Mouse (Mus musculus) midbrain, embryonic 14.5 days (tissue): ENCODE measurements at regions not wholly inside any gene's neighbourhood (a gene's known extent, or its start where the extent isn't known, plus 50 kb on each side); places are given as distances from the start of the nearest gene placed in this dataset.

Experiments used
- ATAC-seq: fragments of 200-750 bp; cut with Nextera tagmentation; 2 replicates; pipeline ENCODE4 v1.8.0; 2017; ENCODE audit warnings: moderate number of reproducible peaks, moderate library complexity; ENCODE audit not compliant: low FRiP score, low TSS enrichment
- DNase-seq: peaks from one replicate; pipeline ENCODE4 v3.0.0-alpha.2; 2015
- H3K27ac ChIP-seq: fragments of 300-500 bp; sonication (generic); replicated peaks from 2 replicates; pipeline ENCODE4 v1.5.1; 2014; ENCODE audit warnings: mild to moderate bottlenecking, low read depth, low read length, moderate library complexity
- H3K27me3 ChIP-seq: fragments of 300-500 bp; sonication (generic); 2 replicates; pipeline ENCODE4 v1.6.1; 2014; ENCODE audit warnings: low read length, control low read depth, mixed read lengths; ENCODE audit not compliant: control insufficient read depth, insufficient read depth
- H3K36me3 ChIP-seq: fragments of 300-500 bp; sonication (generic); 2 replicates; pipeline ENCODE4 v1.6.1; 2014; ENCODE audit warnings: low read length, control low read depth; ENCODE audit not compliant: control insufficient read depth, insufficient read depth
- H3K4me1 ChIP-seq: fragments of 300-500 bp; sonication (generic); 2 replicates; pipeline ENCODE4 v1.6.1; 2014; ENCODE audit warnings: mild to moderate bottlenecking, antibody characterized with exemption, low read length, control low read depth; ENCODE audit not compliant: control insufficient read depth, insufficient read depth
- H3K4me2 ChIP-seq: fragments of 300-500 bp; sonication (generic); 2 replicates; pipeline ENCODE4 v1.6.1; 2014; ENCODE audit warnings: mild to moderate bottlenecking, low read length, moderate library complexity
- H3K4me3 ChIP-seq: fragments of 300-500 bp; sonication (generic); replicated peaks from 2 replicates; pipeline ENCODE4 v1.5.1; 2014; ENCODE audit warnings: low read depth, low read length
- H3K9ac ChIP-seq: fragments of 300-500 bp; sonication (generic); replicated peaks from 2 replicates; pipeline ENCODE4 v1.6.1; 2014; ENCODE audit warnings: mild to moderate bottlenecking, low read length, moderate library complexity
- H3K9me3 ChIP-seq: fragments of 300-500 bp; sonication (generic); 2 replicates; pipeline ENCODE4 v1.6.1; 2016; ENCODE audit warnings: low read length, control low read depth, mixed read lengths; ENCODE audit not compliant: control insufficient read depth
- WGBS: fragments of 180-500 bp; shearing (Covaris S2); extraction: QIAGEN DNeasy Blood & Tissue Kit; methylation state at CpG from one replicate; pipeline ENCODE4 v1.1.7; 2014; 5-methylcytosine and 5-hydroxymethylcytosine counted together

GRCm38 (mm10) chr5:39426053-39426452 lies 329.2 kb downstream of the Hs3st1 start:
- no peak for DNase-seq
- no peak overlapping the region for H3K4me3 ChIP-seq
- no peak overlapping the region for H3K9ac ChIP-seq
- WGBS = 71% methylated on average over 3 of the region's 3 CpGs
- no peaks in the 10 kb centered on the region for H3K27me3 ChIP-seq
- H3K27ac ChIP-seq = no peak overlapping the region
- H3K4me2 ChIP-seq = no peak overlapping the region
- no peak for ATAC-seq
- H3K9me3 ChIP-seq = no peaks in the 10 kb centered on the region
- H3K36me3 ChIP-seq = no peaks in the 10 kb centered on the region
- no peaks in the 10 kb centered on the region for H3K4me1 ChIP-seq

GRCm38 (mm10) chr5:39423720-39424119 lies 331.6 kb downstream of the Hs3st1 start:
- no peaks in the 10 kb centered on the region for H3K27me3 ChIP-seq
- DNase-seq (no peak), ATAC-seq (no peak)
- H3K4me3 ChIP-seq = no peak overlapping the region
- H3K9ac ChIP-seq = no peak overlapping the region
- WGBS = 81% methylated on average over 9 of the region's 9 CpGs
- H3K36me3 ChIP-seq = no peaks in the 10 kb centered on the region
- no peak overlapping the region for H3K27ac ChIP-seq
- H3K9me3 ChIP-seq = no peaks in the 10 kb centered on the region
- no peak overlapping the region for H3K4me2 ChIP-seq
- no peaks in the 10 kb centered on the region for H3K4me1 ChIP-seq

GRCm38 (mm10) chr5:39418795-39419194 lies 336.5 kb downstream of the Hs3st1 start:
- WGBS = 98% methylated on average over 1 of the region's 1 CpGs
- ATAC-seq (no peak), DNase-seq (peak; percentile 40)
- no peak overlapping the region for H3K9ac ChIP-seq
- no peaks in the 10 kb centered on the region for H3K36me3 ChIP-seq
- H3K9me3 ChIP-seq = no peaks in the 10 kb centered on the region
- H3K4me3 ChIP-seq = no peak overlapping the region
- H3K4me1 ChIP-seq = 0 out of 2 replicates have a peak, but pooled peaks cover 3% of the 10 kb centered on the region
- no peak overlapping the region for H3K4me2 ChIP-seq
- no peak overlapping the region for H3K27ac ChIP-seq
- no peaks in the 10 kb centered on the region for H3K27me3 ChIP-seq

GRCm38 (mm10) chr5:39417845-39418154 lies 337.5 kb downstream of the Hs3st1 start:
- no peak overlapping the region for H3K27ac ChIP-seq
- H3K9ac ChIP-seq = no peak overlapping the region
- H3K27me3 ChIP-seq = no peaks in the 10 kb centered on the region
- ATAC-seq (no peak), DNase-seq (no peak)
- no peak overlapping the region for H3K4me3 ChIP-seq
- no peaks in the 10 kb centered on the region for H3K9me3 ChIP-seq
- H3K4me1 ChIP-seq = 0 out of 2 replicates have a peak, but pooled peaks cover 3% of the 10 kb centered on the region
- H3K36me3 ChIP-seq = no peaks in the 10 kb centered on the region
- H3K4me2 ChIP-seq = no peak overlapping the region
- 68% methylated on average over 3 of the region's 3 CpGs for WGBS

- no peak overlapping the region for H3K9ac ChIP-seq
- H3K27me3 ChIP-seq = no peaks in the 10 kb centered on the region
- DNase-seq (peak; percentile 24), ATAC-seq (0 out of 2 replicates have a peak, but pooled peaks have one; percentile 11)
- 46% methylated on average over 11 of the region's 11 CpGs for WGBS
- no peak overlapping the region for H3K4me3 ChIP-seq
- H3K4me1 ChIP-seq = 0 out of 2 replicates have a peak, but pooled peaks cover 3% of the 10 kb centered on the region
- H3K4me2 ChIP-seq = no peak overlapping the region
- no peaks in the 10 kb centered on the region for H3K36me3 ChIP-seq
- H3K9me3 ChIP-seq = no peaks in the 10 kb centered on the region
- H3K27ac ChIP-seq = 0 out of 2 replicates have a peak overlapping the region, but pooled peaks have one; percentile 9
These were observed 338.0 kb downstream of the Hs3st1 start for GRCm38 (mm10) chr5:39417121-39417844.

GRCm38 (mm10) chr5:39416597-39417023 lies 338.7 kb downstream of the Hs3st1 start:
- Histone ChIP-seq H3K4me1 (0 out of 2 replicates have a peak, but pooled peaks cover 3% of the 10 kb centered on the region), H3K4me3 (no peak overlapping the region), H3K36me3 (no peaks in the 10 kb centered on the region), H3K4me2 (no peak overlapping the region), H3K27ac (no peak overlapping the region), H3K27me3 (no peaks in the 10 kb centered on the region), H3K9ac (no peak overlapping the region), H3K9me3 (no peaks in the 10 kb centered on the region)
- ATAC-seq (no peak), DNase-seq (no peak)
- 54% methylated on average over 2 of the region's 2 CpGs for whole genome bisulfite sequencing

GRCm38 (mm10) chr5:39412756-39413155 lies 342.5 kb downstream of the Hs3st1 start:
- DNase-seq (no peak), ATAC-seq (no peak)
- H3K4me1 ChIP-seq = 0 out of 2 replicates have a peak, but pooled peaks cover 3% of the 10 kb centered on the region
- no peak overlapping the region for H3K9ac ChIP-seq
- no peak overlapping the region for H3K4me2 ChIP-seq
- WGBS = 45% methylated on average over 5 of the region's 5 CpGs
- H3K27ac ChIP-seq = no peak overlapping the region
- H3K36me3 ChIP-seq = no peaks in the 10 kb centered on the region
- no peak overlapping the region for H3K4me3 ChIP-seq
- no peaks in the 10 kb centered on the region for H3K9me3 ChIP-seq
- no peaks in the 10 kb centered on the region for H3K27me3 ChIP-seq

- H3K4me1 ChIP-seq = no peaks in the 10 kb centered on the region
- H3K9ac ChIP-seq = no peak overlapping the region
- no peaks in the 10 kb centered on the region for H3K9me3 ChIP-seq
- DNase-seq (no peak), ATAC-seq (peak; percentile 48; the same call in 1 of the 2 replicates)
- H3K27ac ChIP-seq = no peak overlapping the region
- H3K4me3 ChIP-seq = no peak overlapping the region
- H3K36me3 ChIP-seq = no peaks in the 10 kb centered on the region
- H3K27me3 ChIP-seq = no peaks in the 10 kb centered on the region
- H3K4me2 ChIP-seq = no peak overlapping the region
These were observed 364.8 kb downstream of the Hs3st1 start for GRCm38 (mm10) chr5:39390391-39390987.

GRCm38 (mm10) chr5:39384410-39384809 lies 370.9 kb downstream of the Hs3st1 start:
- WGBS = 94% methylated on average over 2 of the region's 2 CpGs
- H3K4me2 ChIP-seq = no peak overlapping the region
- H3K4me1 ChIP-seq = no peaks in the 10 kb centered on the region
- H3K9me3 ChIP-seq = no peaks in the 10 kb centered on the region
- H3K4me3 ChIP-seq = no peak overlapping the region
- no peak for DNase-seq
- H3K36me3 ChIP-seq = no peaks in the 10 kb centered on the region
- no peaks in the 10 kb centered on the region for H3K27me3 ChIP-seq
- no peak for ATAC-seq
- no peak overlapping the region for H3K27ac ChIP-seq
- no peak overlapping the region for H3K9ac ChIP-seq
